Mouse (Mus musculus) cerebellum, adult 8-10 months (tissue): Measurements from ENCODE around the gene Col25a1.

Experiments
- DNase-seq: peaks from one replicate; pipeline ENCODE4 v3.0.0; 2022

Gene Col25a1

DNA sequence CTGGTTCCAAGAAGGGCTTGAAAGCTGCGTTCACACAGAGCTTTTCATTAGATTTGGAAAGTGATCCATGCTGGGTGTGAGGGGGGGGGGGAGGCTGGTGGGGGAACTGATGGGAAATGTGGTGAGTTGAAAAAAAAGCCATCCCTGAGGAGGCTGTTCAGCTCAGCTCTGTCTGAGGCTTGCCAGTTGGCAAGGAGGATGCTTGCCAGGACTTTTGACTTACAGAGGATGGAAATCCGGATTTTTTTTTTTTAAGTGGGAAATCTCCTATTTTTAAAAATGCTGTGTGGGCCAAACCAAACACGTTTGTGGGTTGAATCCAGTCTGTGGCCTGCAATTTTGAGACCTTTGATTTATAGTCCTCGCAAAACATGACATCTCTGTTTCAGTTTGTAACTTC is 35.6 kb downstream of the Col25a1 start:
- no peak for DNase-seq

DNA sequence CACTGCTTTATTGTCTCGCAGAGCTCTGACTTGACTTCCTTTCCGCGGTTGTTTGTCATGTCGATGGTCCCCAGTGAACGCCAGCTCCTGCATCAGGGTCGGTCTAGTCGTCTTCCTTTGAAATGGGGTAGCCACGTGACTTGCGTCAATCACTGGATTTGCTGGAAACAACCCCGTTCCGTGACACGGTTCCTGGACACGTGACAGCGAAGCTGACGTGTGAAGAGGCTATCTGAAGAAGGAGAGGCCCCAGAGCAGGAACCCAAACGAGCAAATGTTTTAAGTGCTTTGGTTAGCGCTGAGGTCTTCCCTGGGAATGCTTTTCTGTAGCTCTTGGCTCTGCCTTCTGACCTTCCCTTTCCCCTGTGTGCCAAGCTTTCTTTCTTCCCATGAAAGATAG is 41.5 kb downstream of the Col25a1 start:
- DNase-seq = no peak

GRCm38 (mm10) chr3:130180181-130180940 is 49.1 kb downstream of the Col25a1 start:
- DNase-seq = peak; percentile 8

DNA sequence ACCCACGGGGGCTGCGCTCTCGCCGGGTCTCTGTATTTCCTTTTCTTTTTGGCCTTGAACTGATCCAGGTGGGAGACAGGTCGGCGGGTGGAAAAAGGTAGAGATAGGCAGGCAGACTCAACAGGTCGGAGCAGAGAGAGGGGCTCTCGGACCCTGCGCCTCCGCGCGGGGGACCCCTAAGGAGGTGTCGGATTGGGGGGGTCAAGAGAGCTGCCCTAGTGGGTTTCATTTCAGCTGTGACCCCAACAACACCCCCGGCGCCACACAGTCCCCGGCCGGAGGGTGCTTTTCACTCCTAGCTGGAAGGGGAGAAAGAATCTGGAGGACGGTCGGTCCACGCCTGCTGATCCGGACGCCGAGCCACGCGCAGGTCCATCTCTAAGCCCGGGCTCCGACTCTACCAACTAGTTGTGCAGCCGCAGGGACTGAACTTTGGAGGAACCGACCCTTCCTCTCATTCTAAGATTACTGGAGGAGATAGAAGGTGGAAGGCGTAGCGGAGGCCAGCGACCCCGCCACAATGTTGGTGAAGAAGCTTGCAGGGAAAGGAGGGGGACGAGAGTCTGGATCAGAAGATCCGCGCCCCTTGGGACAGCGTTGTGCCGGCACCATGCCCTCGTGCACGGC is 49.8 kb downstream of the Col25a1 start:
- no peak for DNase-seq

- no peak for DNase-seq
Measured at GRCm38 (mm10) chr3:130181591-130181980, 50.3 kb downstream of the Col25a1 start.

GRCm38 (mm10) chr3:130182450-130182849 is 51.1 kb downstream of the Col25a1 start:
- DNase-seq = no peak

DNA sequence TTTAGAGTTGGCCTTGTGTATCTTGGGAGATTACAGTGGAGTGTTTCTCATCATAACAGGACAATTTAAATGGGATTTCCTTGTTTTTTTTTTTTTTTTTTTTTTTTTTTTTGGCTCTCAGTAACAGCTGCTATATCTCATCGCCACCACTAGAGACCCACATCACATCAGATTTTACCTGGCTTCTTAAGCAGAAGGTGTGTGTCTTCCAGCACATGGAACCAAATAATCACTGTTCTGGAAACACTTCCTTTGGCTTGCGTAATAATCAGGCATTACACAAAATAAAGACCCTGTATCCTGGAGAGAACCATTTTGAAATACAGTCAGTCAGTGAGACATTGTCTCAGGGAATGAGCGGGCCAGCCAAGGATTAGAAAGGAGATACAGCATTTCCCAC is 53.8 kb downstream of the Col25a1 start:
- no peak for DNase-seq

- no peak for DNase-seq
Measured at GRCm38 (mm10) chr3:130187588-130187987, 56.3 kb downstream of the Col25a1 start.

DNA sequence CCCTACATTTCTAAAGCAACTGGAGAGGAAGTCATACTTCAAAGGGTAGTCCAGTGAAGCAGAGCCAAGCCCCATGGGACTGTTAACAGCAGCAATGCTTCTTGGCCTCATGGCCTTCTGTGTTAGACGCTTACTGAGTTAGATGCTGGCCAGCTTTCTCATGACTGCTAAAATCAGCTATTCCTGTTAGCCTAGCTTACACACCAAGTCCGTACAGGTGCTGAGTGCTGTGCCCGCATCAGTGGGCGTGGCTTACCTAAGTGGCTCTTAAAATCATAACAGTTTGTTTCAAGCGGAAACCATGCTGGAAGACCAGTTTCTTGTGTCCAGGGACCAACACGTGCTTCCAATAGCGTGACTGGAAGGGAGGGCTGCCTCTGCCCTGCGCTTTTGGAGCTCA is 62.1 kb downstream of the Col25a1 start:
- no peak for DNase-seq

DNA sequence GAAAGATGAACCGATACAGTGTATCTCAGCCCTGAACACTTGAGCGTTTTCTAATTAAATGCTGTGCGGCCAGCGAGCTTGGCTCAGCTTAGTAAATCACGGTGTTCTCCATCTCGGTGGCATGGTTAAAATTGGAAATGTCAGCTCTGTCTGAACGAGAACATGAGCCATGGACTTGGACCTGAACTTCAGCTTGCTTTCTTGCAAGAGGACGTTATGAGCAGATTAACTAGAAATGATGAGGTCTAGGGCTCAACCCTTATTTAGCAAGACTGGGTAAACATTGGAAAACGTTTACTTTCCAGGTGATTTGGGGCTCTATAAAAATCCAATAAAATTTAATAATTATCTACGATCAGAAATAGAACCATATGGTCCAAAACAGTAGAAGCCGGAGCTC is 83.3 kb downstream of the Col25a1 start:
- no peak for DNase-seq

- DNase-seq = no peak
Measured at GRCm38 (mm10) chr3:130216141-130216540, 84.8 kb downstream of the Col25a1 start.

GRCm38 (mm10) chr3:130216646-130217045 is 85.3 kb downstream of the Col25a1 start:
- DNase-seq = no peak

DNA sequence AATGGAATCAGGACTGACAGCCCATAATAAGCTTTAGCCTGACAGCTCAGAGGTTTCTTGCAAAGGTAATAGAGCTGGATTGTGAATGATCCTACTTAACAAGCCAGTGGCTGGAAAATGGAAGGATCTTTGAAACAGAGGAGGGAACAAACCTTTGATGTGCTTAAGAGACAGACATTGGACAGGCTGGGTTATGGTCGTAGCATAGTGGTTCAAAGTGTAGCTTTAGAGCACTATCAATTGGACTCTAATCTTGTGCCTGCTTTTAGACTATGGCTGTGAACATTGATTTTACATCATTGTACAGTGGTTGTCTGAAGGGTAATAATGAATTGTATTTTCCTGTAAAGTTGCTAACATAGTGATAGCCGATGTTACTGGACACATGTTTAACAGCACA is 86.4 kb downstream of the Col25a1 start:
- no peak for DNase-seq

DNA sequence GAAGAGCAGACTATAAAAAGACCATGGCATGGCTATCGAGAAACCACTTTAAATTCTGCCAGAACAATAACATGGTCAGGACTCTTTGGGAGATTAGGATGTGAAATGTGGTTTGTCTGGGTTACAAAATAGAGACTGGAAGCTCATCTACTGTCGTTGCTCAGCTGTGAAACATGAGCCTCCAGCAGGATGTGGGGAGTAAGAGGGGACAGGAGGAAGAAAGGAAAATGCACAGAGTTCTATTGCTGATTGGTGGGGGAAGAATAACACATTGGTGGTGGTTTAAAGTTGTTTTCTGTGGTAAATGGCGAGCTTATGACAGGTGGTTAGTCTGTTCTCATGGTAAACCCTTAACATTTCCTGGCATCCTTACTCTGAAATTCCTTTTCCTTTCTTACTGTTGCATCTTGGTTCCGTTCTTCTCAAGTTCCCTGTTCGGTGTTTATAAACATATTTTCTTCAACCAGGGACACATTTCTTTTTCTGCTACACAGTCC is 87.0 kb downstream of the Col25a1 start:
- DNase-seq = no peak

- DNase-seq = no peak
Measured at GRCm38 (mm10) chr3:130220811-130221210, 89.5 kb downstream of the Col25a1 start.

DNA sequence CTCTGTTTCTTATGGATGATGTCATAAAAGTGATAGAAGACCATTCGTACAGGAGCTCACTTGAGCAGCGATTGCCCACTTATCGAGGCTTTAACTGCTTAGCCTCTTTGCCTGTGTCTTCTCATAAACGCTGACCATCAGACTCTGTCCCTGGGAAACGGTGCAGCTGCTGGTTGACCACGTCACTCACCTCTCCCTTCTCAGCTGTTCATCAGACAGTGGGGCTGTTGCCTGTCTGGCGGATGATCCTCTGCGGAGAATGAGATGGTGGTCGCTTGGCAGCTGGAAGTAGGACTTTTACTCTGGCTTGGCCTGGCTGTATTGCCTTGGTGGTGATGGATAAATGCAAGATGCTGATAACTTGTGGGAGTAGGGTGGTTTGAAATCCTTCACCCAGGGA is 96.9 kb downstream of the Col25a1 start:
- DNase-seq = no peak

DNA sequence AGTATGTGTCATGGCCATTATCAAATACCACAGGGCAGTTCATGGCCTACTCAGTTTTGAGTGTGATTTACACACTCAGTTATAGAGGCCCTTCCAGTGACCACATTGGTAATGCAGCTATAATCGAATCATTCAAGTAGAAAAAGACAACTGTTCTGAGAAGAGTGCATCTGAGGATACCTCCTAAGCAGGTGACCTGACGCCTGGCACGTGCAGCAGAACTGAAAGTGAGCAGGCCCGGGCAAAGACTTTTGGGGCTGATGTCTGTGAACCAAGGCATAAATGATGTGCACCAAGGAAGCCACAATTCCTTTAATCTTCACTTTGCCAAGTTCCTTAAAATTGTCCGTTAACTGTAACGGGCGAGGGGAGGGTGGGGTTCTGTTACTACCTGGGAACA is 101.6 kb downstream of the Col25a1 start:
- no peak for DNase-seq

DNA sequence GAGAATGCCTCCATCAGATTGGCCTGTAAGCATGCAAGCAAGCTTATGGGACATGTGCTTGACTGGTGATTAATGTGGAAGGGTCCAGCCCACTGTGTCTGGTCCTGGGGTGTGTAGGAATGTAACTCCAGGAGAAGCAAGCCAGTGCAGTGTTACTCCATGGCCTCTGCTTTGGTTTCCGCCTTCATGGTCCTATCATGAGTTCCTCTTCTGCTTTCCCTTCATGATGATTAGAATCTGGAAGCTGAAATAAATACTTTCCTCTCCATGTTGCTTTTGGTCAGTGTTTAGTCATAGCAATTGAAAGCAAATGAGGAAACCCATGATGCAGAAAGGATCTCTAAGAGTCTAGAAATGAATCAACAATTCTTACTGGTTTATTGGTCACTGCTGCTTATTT is 103.9 kb downstream of the Col25a1 start:
- DNase-seq = no peak

- no peak for DNase-seq
Measured at GRCm38 (mm10) chr3:130236129-130236528, 104.8 kb downstream of the Col25a1 start.

GRCm38 (mm10) chr3:130237852-130238251 is 106.6 kb downstream of the Col25a1 start:
- DNase-seq = no peak

DNA sequence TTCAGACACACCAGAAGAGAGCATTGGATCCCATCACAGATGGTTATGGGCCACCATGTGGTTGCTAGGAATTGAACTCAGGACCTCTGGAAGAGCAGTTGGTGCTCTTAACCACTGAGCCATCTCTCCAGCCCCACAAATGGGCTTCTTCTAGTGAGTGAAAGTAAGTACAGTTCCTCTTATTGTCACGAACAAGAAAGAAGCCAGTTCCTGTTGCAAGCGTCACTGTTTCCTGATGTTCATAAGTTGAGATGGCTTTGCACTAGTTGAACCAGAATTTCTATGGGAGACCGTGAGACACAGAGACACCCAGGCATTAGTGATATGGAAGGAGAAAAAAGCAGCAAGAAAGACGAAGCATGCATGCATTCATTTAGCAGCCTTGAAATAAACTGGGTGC is 110.6 kb downstream of the Col25a1 start:
- no peak for DNase-seq

DNA sequence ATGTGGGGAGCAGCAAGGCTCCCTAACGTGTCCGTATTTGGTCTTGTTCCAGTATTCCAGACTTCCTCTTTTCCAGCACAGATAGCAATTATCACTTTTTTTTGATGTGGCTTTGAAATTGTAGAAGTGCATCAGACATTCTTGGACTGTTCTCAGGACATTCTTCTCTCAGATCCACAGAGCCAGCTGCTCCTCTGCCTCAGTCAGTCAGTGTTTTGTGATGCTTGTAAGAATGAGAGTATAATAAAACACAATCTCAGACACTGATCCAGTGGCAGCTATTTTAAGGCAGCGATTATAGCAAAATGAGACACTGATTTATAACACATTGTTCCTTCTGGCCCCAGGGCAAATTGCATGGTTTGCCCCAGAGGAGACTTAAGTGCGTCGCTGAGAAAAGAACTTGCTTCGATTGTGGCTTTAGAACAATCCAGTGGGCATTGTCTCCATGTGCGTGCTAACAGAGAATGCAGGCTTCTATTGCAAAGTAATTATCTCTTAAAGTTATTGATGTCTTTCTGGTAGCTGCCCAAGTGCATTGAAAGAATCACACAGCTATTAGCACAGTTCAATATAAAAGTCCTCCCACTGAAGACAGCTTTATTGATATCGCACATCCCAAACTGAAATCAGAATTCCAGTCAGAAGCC is 111.5 kb downstream of the Col25a1 start:
- no peak for DNase-seq

- DNase-seq = no peak
Measured at GRCm38 (mm10) chr3:130252355-130252754, 121.1 kb downstream of the Col25a1 start.

DNA sequence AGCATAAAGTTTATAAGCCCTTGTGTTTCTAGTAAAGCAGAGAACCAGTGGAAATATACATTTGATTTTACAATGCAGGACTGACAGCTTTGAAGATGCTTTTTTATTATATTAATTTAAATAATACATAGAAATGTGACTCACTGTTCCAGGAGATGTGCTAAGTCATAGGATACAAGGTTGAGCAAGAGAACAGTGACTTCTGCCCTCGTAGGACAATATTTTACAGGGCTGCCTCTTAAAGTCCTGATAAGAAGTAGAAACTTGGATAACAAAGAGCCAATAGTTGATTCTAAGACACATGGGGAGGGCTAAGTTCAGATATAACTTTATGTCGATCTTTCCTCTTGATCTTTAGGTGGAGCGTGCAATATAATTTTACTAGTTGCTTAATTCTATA is 124.8 kb downstream of the Col25a1 start:
- no peak for DNase-seq
